Mouse (Mus musculus) limb, embryonic 11.5 days (tissue): ENCODE data around the gene Cnksr3. TPM values are rescaled to one million over a fixed set of nuclear protein-coding genes. Genes with fewer than 3 reads are reported as not detected.

Experiments used
- ATAC-seq: fragments of 200-750 bp; cut with Nextera tagmentation; 2 replicates; pipeline ENCODE4 v1.8.0; 2017; ENCODE audit warnings: low read depth; ENCODE audit not compliant: insufficient number of reproducible peaks, low FRiP score, low TSS enrichment
- DNase-seq: peaks from one replicate; pipeline ENCODE4 v3.0.0-alpha.2; 2015; ENCODE audit warnings: low spot score
- H3K27ac ChIP-seq: fragments of 300-500 bp; sonication (generic); replicated peaks from 2 replicates; pipeline ENCODE4 v1.5.1; 2014; ENCODE audit warnings: low read depth, mild to moderate bottlenecking, low read length
- H3K27me3 ChIP-seq: fragments of 300-500 bp; sonication (generic); 2 replicates; pipeline ENCODE4 v1.6.1; 2014; ENCODE audit warnings: mild to moderate bottlenecking, low read length, mixed read lengths; ENCODE audit not compliant: control insufficient read depth, insufficient read depth
- H3K36me3 ChIP-seq: fragments of 300-500 bp; sonication (generic); 2 replicates; pipeline ENCODE4 v1.6.1; 2014; ENCODE audit warnings: mild to moderate bottlenecking, low read length, moderate library complexity, mixed read lengths; ENCODE audit not compliant: control insufficient read depth, insufficient read depth
- H3K4me1 ChIP-seq: fragments of 300-500 bp; sonication (generic); 2 replicates; pipeline ENCODE4 v1.6.1; 2014; ENCODE audit warnings: low read length, mixed read lengths; ENCODE audit not compliant: control insufficient read depth, insufficient read depth
- H3K4me2 ChIP-seq: fragments of 300-500 bp; sonication (generic); 2 replicates; pipeline ENCODE4 v1.6.1; 2014; ENCODE audit warnings: low read depth, mild to moderate bottlenecking, moderate library complexity; ENCODE audit not compliant: severe bottlenecking
- H3K4me3 ChIP-seq: fragments of 300-500 bp; sonication (generic); 2 replicates; pipeline ENCODE4 v1.5.1; 2014; ENCODE audit warnings: low read depth, low read length
- H3K9ac ChIP-seq: fragments of 300-500 bp; sonication (generic); 2 replicates; pipeline ENCODE4 v1.6.1; 2014; ENCODE audit warnings: mild to moderate bottlenecking, low read length
- H3K9me3 ChIP-seq: fragments of 300-500 bp; sonication (generic); 2 replicates; pipeline ENCODE4 v1.6.1; 2016; ENCODE audit warnings: low read length; ENCODE audit not compliant: control insufficient read depth
- WGBS: fragments of 180-500 bp; shearing (Covaris S2); extraction: QIAGEN DNeasy Blood & Tissue Kit; methylation state at CpG from one replicate; pipeline ENCODE4 v1.1.7; 2014; 5-methylcytosine and 5-hydroxymethylcytosine counted together
- polyA plus RNA-seq: library from polyadenylated mRNA; unstranded; fragments of >200 nt; fragmentation: Nextera tagmentation; extraction: Ambion mirVana; gene quantifications from 2 replicates; pipeline ENCODE4 v1.2.1, GENCODE M21; 2014

Cnksr3 gene
- polyA plus RNA-seq, 1 experiment from 2014 or later, result 11.9 TPM

DNA sequence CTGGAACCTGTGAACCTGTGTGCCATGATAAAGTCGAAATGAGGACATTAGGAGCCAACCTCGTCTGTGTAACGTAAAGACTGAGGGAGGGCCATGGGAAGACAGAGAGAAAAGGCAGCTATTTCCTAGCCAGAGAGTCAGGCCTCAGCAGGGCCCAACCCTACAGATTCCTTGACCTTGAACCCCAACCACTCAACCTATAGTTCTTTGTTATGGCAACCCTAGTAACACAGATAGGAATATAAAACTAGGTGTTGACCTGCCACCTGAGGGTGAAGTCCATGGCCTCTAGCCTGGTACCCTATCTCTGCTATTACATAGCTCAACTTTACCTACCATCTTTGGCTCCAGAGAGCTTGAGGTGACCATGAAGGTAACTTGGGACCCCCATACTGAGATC lies 80.6 kb downstream of the Cnksr3 start:
- H3K27ac ChIP-seq, result no peak overlapping the region
- no peaks in the 10 kb centered on the region for H3K27me3 ChIP-seq
- no peaks in the 10 kb centered on the region for H3K4me1 ChIP-seq
- 94% methylated on average over 3 of the region's 3 CpGs for WGBS
- no peak for ATAC-seq
- H3K4me3 ChIP-seq, result no peak overlapping the region
- H3K4me2 ChIP-seq, result no peak overlapping the region
- peaks cover 7% of the 10 kb centered on the region; the same call in 1 of the 2 replicates for H3K36me3 ChIP-seq
- H3K9me3 ChIP-seq, result no peaks in the 10 kb centered on the region
- no peak for DNase-seq
- no peak overlapping the region for H3K9ac ChIP-seq

DNA sequence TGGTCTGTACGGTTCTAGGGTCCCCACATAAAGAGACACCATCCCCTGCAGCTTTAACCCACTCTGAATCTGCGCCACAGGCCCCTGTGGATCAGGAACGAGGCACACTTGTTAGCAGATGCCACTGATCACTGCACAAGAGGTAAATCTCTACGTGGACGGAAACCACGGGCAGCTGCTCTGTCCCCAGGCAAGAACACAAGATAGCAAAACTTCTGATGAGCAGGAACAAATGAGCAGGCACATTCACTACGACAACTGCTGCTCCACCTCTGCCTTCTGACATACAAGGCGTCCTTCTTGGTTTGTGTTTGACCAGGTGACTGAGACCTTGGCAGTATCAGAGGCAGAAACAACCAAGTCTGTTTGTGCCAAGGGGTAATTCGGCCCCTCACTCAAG lies 84.2 kb downstream of the Cnksr3 start:
- Histone ChIP-seq H3K4me1 (no peaks in the 10 kb centered on the region), H3K27me3 (no peaks in the 10 kb centered on the region), H3K4me2 (no peak overlapping the region), H3K4me3 (no peak overlapping the region), H3K9me3 (no peaks in the 10 kb centered on the region), H3K9ac (no peak overlapping the region), H3K36me3 (peaks cover 2% of the 10 kb centered on the region; the same call in 1 of the 2 replicates), H3K27ac (no peak overlapping the region)
- no peak for DNase-seq
- ATAC-seq, result no peak
- WGBS, result 90% methylated on average over 9 of the region's 9 CpGs

DNA sequence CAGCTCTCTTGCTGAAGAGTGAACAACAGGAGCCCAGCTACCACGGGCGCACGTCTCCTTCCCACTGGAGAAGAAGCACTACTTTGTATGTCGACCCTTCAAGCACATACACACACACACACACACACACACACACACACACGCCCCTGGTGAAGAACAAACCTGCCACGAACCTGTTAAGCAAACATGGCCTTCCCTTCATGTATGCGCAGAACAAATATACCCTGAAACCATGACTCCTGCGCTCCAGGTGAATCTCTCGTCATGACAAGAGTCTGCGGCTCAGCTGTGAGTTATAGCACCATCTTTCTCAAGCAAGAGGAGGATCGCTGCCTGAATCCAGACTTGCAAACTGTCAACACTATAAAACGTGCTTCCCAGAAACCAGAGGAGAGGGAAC lies 85.2 kb downstream of the Cnksr3 start:
- 93% methylated on average over 12 of the region's 12 CpGs for WGBS
- ATAC-seq, result no peak
- no peak overlapping the region for H3K4me3 ChIP-seq
- H3K4me2 ChIP-seq, result no peak overlapping the region
- H3K27ac ChIP-seq, result no peak overlapping the region
- no peaks in the 10 kb centered on the region for H3K9me3 ChIP-seq
- no peaks in the 10 kb centered on the region for H3K27me3 ChIP-seq
- DNase-seq, result no peak
- no peak overlapping the region for H3K9ac ChIP-seq
- no peaks in the 10 kb centered on the region for H3K4me1 ChIP-seq
- H3K36me3 ChIP-seq, result peaks cover 2% of the 10 kb centered on the region; the same call in 1 of the 2 replicates

DNA sequence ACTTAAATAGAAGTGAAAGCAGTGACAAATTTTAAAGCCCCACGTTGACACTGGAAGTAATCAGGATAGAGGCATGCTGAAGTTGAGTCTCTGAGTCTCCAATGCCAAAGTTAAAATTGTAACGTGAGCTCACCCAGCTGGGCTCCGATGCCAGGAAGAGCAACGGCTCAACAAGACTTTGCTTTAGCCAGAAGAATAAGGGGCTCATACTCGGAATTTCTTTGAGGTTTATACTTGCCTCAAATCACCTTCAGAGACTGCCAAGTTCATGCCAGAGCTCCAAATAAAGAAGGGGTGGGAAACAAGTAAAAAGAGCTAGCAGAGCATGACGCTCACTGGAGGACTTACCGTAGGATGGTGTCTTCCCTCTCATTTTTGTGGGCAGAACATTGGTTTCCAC lies 85.8 kb downstream of the Cnksr3 start:
- peaks cover 2% of the 10 kb centered on the region; the same call in 1 of the 2 replicates for H3K36me3 ChIP-seq
- 82% methylated on average over 7 of the region's 7 CpGs for WGBS

DNA sequence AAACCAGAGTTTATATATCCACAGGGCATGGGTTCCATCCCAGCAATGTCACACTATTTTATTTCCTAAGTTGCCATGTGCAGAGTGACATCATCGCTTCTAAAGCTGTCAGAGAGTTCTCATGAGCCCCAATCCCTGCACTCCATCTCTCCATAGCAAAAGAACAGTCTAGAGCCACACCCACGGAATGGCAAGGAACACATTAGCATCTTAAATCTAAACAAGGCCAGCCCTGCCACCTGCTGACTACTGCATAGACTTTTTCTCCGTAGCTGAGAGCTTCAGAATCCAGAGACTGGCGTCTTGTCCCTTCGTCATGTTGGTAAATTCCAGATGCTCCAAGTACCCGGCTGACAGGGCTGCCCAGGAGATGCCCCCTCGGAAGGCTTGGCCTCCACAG lies 87.0 kb downstream of the Cnksr3 start:
- Histone ChIP-seq H3K36me3 (peaks cover 2% of the 10 kb centered on the region), H3K27me3 (no peaks in the 10 kb centered on the region), H3K9me3 (no peaks in the 10 kb centered on the region), H3K27ac (no peak overlapping the region), H3K4me2 (no peak overlapping the region), H3K4me3 (no peak overlapping the region), H3K4me1 (no peaks in the 10 kb centered on the region), H3K9ac (no peak overlapping the region)
- ATAC-seq (no peak), DNase-seq (no peak)
- 83% methylated on average over 7 of the region's 7 CpGs for WGBS

More for the DNA sequence above, 85.8 kb downstream of the Cnksr3 start:
- no peak for DNase-seq
- no peak overlapping the region for H3K4me2 ChIP-seq
- ATAC-seq, result no peak
- H3K27me3 ChIP-seq, result no peaks in the 10 kb centered on the region
- no peak overlapping the region for H3K4me3 ChIP-seq
- H3K9me3 ChIP-seq, result no peaks in the 10 kb centered on the region
- H3K9ac ChIP-seq, result no peak overlapping the region
- no peaks in the 10 kb centered on the region for H3K4me1 ChIP-seq
- H3K27ac ChIP-seq, result no peak overlapping the region

DNA sequence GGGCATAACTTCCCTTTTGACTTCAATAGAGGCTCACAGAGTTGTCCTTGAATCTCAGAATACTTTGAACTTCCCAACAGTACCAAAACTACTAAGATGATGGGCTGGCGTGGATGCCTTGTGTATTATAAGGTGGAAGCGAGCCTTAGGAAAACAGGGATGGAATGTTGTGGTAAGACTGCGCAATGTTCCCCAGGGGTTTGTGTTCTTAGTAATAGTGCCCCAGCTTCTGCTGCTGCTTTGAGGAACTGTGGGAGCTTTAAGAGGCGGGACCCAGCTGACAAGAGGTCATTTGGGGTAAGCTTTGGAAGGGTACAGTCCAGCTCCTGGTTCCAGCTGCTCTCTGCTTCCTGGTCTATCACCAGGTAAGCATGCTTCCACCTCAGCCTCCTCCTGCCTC lies 89.7 kb downstream of the Cnksr3 start:
- Histone ChIP-seq H3K4me2 (no peak overlapping the region), H3K36me3 (peaks cover 4% of the 10 kb centered on the region), H3K4me1 (peaks cover 7% of the 10 kb centered on the region; the same call in 1 of the 2 replicates), H3K9ac (no peak overlapping the region), H3K9me3 (no peaks in the 10 kb centered on the region), H3K27me3 (no peaks in the 10 kb centered on the region), H3K4me3 (no peak overlapping the region), H3K27ac (no peak overlapping the region)
- 88% methylated on average over 4 of the region's 4 CpGs for WGBS
- no peak for DNase-seq
- no peak for ATAC-seq

DNA sequence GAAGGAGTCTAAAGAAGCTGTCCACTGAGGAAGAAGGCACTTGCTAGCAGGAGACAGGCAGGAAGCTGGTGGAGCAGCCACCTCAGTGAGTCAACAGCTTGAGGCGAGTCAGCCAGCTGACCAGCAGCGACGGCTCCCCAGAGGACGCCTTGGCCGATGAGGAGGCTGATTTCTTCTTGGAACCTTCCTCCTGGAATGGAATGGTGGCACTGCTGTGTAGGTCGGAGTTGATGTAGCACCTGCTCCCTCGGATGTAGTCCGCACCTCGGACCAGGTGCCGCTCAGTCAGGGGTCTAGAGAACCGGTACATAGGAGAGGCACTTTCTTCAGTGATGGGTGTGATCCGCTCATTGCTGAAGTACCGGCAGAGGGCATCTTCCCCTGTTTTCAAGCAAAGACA lies 91.8 kb downstream of the Cnksr3 start:
- Histone ChIP-seq H3K9ac (no peak overlapping the region), H3K36me3 (peaks cover 4% of the 10 kb centered on the region), H3K27ac (no peak overlapping the region), H3K4me2 (no peak overlapping the region), H3K9me3 (no peaks in the 10 kb centered on the region), H3K4me3 (no peak overlapping the region), H3K4me1 (peaks cover 7% of the 10 kb centered on the region; the same call in 1 of the 2 replicates), H3K27me3 (no peaks in the 10 kb centered on the region)
- ATAC-seq (no peak), DNase-seq (no peak)
- 93% methylated on average over 13 of the region's 13 CpGs for WGBS

DNA sequence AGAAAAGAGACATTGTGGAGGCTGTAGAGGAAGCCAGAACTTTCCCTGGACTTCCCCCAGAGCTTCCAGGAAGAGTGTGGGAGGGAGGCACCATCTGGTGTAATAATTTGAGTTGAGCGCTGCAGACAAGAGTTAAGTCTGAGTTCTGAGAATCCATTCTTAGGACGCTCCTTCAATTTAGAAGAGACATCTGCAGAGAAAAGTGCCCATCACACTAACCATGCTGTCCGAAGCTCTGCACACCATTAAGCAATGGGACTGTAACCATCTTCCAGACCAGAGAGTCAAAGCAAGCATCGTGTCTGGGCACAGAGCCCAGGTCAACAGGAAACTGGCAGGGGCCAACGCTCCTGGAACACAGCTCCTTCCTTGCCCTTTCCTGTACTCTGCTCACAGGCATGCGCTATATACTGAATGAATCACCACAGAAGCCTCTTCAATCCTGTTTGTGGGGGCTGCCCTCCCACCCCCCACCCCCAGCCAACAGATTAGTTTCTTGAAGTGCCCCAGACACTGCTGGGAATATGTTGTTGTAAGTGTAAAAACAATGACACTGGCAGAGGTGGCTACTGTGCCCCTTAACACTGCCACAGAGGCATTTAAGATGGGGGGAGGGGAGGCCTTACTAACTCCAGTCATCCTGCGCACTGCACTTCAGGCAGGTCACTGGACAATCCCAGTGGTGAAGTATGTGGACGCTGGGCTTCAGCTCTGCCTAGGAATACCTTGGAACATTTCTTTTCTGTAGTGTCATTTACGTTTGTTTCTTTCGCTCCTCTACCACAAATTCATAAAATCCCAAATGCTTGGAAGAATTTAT lies 93.6 kb downstream of the Cnksr3 start:
- DNase-seq (peak; percentile 24), ATAC-seq (no peak; the same call in 1 of the 2 replicates)
- H3K27ac ChIP-seq, result peak overlapping the region; percentile 62; the same call in 1 of the 2 replicates
- H3K9ac ChIP-seq, result no peak overlapping the region
- no peak overlapping the region for H3K4me2 ChIP-seq
- WGBS, result 74% methylated on average over 10 of the region's 10 CpGs
- H3K4me1 ChIP-seq, result peaks cover 7% of the 10 kb centered on the region; the same call in 1 of the 2 replicates
- H3K9me3 ChIP-seq, result no peaks in the 10 kb centered on the region
- H3K27me3 ChIP-seq, result no peaks in the 10 kb centered on the region
- peaks cover 4% of the 10 kb centered on the region for H3K36me3 ChIP-seq
- H3K4me3 ChIP-seq, result no peak overlapping the region
